Mouse (Mus musculus) left cerebral cortex, adult 2 months (tissue): Measurements from ENCODE around the gene Hoxb7. TPM values are rescaled to one million over a fixed set of nuclear protein-coding genes. Genes with fewer than 3 reads are reported as not detected.

Source experiments
- DNase-seq, 2 experiments: peaks; one replicate each; pipeline ENCODE4 v3.0.0; 2021 to 2022; ENCODE audit warnings: low spot score in 2 of 2, mixed read lengths in 1 of 2; ENCODE audit errors: extremely low spot score in 1 of 2
- H3K27ac ChIP-seq: fragments of 200-600 bp; 2 replicates; pipeline ENCODE4 v1.8.1; 2022
- H3K4me3 ChIP-seq: fragments of 200-600 bp; 2 replicates; pipeline ENCODE4 v1.8.1; 2022
- CTCF ChIP-seq: fragments of 200-600 bp; IDR thresholded peaks from 2 replicates; pipeline ENCODE4 v1.8.1; 2022; ENCODE audit warnings: antibody characterized with exemption, mild to moderate bottlenecking, moderate library complexity
- intact Hi-C: fragments of 180-260 bp; cut with DNase I; formaldehyde crosslinking; loops from one replicate; pipeline ENCODE4 v1.15.1; 2025
- total RNA-seq, 2 experiments: library from RNA; stranded (reverse); gene quantifications; 2 replicates each; pipeline ENCODE4 v1.2.3; 2021

Hoxb7 gene
- total RNA-seq, 2 experiments from 2014 or later: not detected

GRCm38 (mm10) chr11:96324125-96324524 is 37.7 kb downstream of the Hoxb7 start:
- intact Hi-C loops: loop anchor here (5.0 kb wide), 1 partner anchor 122 kb away; no protein-coding TSS in a partner anchor
- no peak for DNase-seq
- H3K4me3 ChIP-seq: no peak overlapping the region
- no peak overlapping the region for H3K27ac ChIP-seq
- no peak for TF ChIP-seq CTCF

- TF ChIP-seq CTCF: no peak
- DNase-seq: no peak
- Histone ChIP-seq H3K27ac (no peak overlapping the region), H3K4me3 (no peak overlapping the region)
- intact Hi-C loops: loop anchor here (5.0 kb wide), 2 partner anchors 63 to 123 kb away; no protein-coding TSS in a partner anchor
Observed at GRCm38 (mm10) chr11:96324965-96325364, 38.5 kb downstream of the Hoxb7 start.

GRCm38 (mm10) chr11:96325747-96326212 is 39.4 kb downstream of the Hoxb7 start:
- no peak for DNase-seq
- H3K27ac ChIP-seq: no peak overlapping the region
- H3K4me3 ChIP-seq: no peak overlapping the region
- no peak for TF ChIP-seq CTCF
- intact Hi-C loops: loop anchor here (5.0 kb wide), 1 partner anchor 63 kb away; no protein-coding TSS in a partner anchor

- no peak for TF ChIP-seq CTCF
- no peak overlapping the region for H3K27ac ChIP-seq
- H3K4me3 ChIP-seq: no peak overlapping the region
- intact Hi-C loops: loop anchor here (5.0 kb wide), 1 partner anchor 64 kb away; no protein-coding TSS in a partner anchor
- no peak for DNase-seq
Observed at GRCm38 (mm10) chr11:96326705-96327104, 40.3 kb downstream of the Hoxb7 start.

- H3K4me3 ChIP-seq: no peak overlapping the region
- DNase-seq: no peak
- no peak for TF ChIP-seq CTCF
- no peak overlapping the region for H3K27ac ChIP-seq
- intact Hi-C loops: loop anchor here (5.0 kb wide), 1 partner anchor 65 kb away; no protein-coding TSS in a partner anchor
Observed at GRCm38 (mm10) chr11:96327122-96327521, 40.7 kb downstream of the Hoxb7 start.

GRCm38 (mm10) chr11:96327750-96328149 is 41.3 kb downstream of the Hoxb7 start:
- intact Hi-C loops: loop anchor here (5.0 kb wide), 1 partner anchor 65 kb away; no protein-coding TSS in a partner anchor
- H3K27ac ChIP-seq: no peak overlapping the region
- no peak for DNase-seq
- no peak for TF ChIP-seq CTCF
- no peak overlapping the region for H3K4me3 ChIP-seq

- no peak for TF ChIP-seq CTCF
- DNase-seq: no peak
- intact Hi-C loops: loop anchor here (5.0 kb wide), 1 partner anchor 66 kb away; no protein-coding TSS in a partner anchor
- Histone ChIP-seq H3K4me3 (no peak overlapping the region), H3K27ac (no peak overlapping the region)
Observed at GRCm38 (mm10) chr11:96328605-96329004, 42.2 kb downstream of the Hoxb7 start.

- DNase-seq: no peak
- intact Hi-C loops: no loop called here
- TF ChIP-seq CTCF: no peak
- Histone ChIP-seq H3K4me3 (no peak overlapping the region), H3K27ac (no peak overlapping the region)
Observed at GRCm38 (mm10) chr11:96332105-96332504, 45.7 kb downstream of the Hoxb7 start.

GRCm38 (mm10) chr11:96332618-96333032 is 46.2 kb downstream of the Hoxb7 start:
- no peak for DNase-seq
- TF ChIP-seq CTCF: no peak
- intact Hi-C loops: no loop called here
- Histone ChIP-seq H3K4me3 (no peak overlapping the region), H3K27ac (no peak overlapping the region)

GRCm38 (mm10) chr11:96333241-96334001 is 47.0 kb downstream of the Hoxb7 start:
- no peak for TF ChIP-seq CTCF
- DNase-seq: no peak
- no peak overlapping the region for H3K4me3 ChIP-seq
- intact Hi-C loops: no loop called here
- H3K27ac ChIP-seq: no peak overlapping the region

GRCm38 (mm10) chr11:96334002-96334364 is 47.6 kb downstream of the Hoxb7 start:
- Histone ChIP-seq H3K27ac (no peak overlapping the region), H3K4me3 (no peak overlapping the region)
- DNase-seq: no peak
- intact Hi-C loops: no loop called here
- no peak for TF ChIP-seq CTCF

GRCm38 (mm10) chr11:96334998-96335397 is 48.6 kb downstream of the Hoxb7 start:
- TF ChIP-seq CTCF: no peak
- no peak overlapping the region for H3K4me3 ChIP-seq
- no peak overlapping the region for H3K27ac ChIP-seq
- intact Hi-C loops: no loop called here
- DNase-seq: no peak
